In genomic region chr1:131074524-131074938, GRCm38 (mm10) we compare ENCODE assay signal across 9 mouse cellular contexts. TPM values are rescaled to one million over a fixed set of nuclear protein-coding genes. Genes with fewer than 3 reads are reported as not detected.
DNase-seq lines count a peak whose midpoint lies in the region; ATAC-seq and TF ChIP-seq lines count a peak whose summit lies in the region.
"Had no signal": no experiment of that assay in that cellular context is flagged by ENCODE, and none has a peak within 500 bp of the region (broad histone marks: within the 10 kb centered on the region; RNA-seq: fewer than 3 reads in every experiment).

No protein-coding gene starts in this region.

- ATAC-seq in frontal cortex, adult (ENCODE audit: low TSS enrichment), result peak; percentile 79
- ATAC-seq: Patski had no signal

- no peak overlapping the region for H3K4me3 ChIP-seq in olfactory bulb, adult 2 months (ENCODE audit: insufficient read depth, low read depth, low read length)

- no peak for TF ChIP-seq CTCF in olfactory bulb, adult 2 months (IDR thresholded peaks at IDR 0.05; ENCODE audit: insufficient read depth, low read depth, low read length)

- H3K4me1 ChIP-seq in olfactory bulb, adult 2 months (ENCODE audit: control insufficient read depth, insufficient read depth, low read length), result peaks cover 20% of the 10 kb centered on the region

- 30% methylated on average over 8 of the region's 8 CpGs for WGBS in olfactory bulb, adult 2 months

- DNase-seq in layer of hippocampus, adult 18-20 months (ENCODE audit: low spot score in 2 of 2), result peak; percentile 48 to 62
- no peak for DNase-seq in layer of hippocampus, adult 9-10 months (ENCODE audit: low spot score)
- peak; percentile 59 to 82 for DNase-seq in left cerebral cortex, adult 9 months (ENCODE audit: low spot score in 2 of 2)
- DNase-seq in thymus, postnatal 10 days (ENCODE audit: low spot score in 2 of 2), result no peak
- no peak for DNase-seq in thymus, postnatal 36 days
- no peak for DNase-seq in T-cell, adult 2 months (ENCODE audit: low spot score)

- peak overlapping the region; percentile 62 for H3K27ac ChIP-seq in olfactory bulb, adult 2 months (ENCODE audit: insufficient read depth, low read depth, low read length)

- TF ChIP-seq POLR2A in olfactory bulb, adult 2 months (IDR thresholded peaks at IDR 0.05; ENCODE audit: insufficient read depth, low read depth, low read length), result no peak

RNA-seq across cellular contexts. Expression of gene Mapkapk2, which starts 23.1 kb away (rescaled TPM):
- 10 to 100 TPM; 32.2 to 33.8 TPM for total RNA-seq in layer of hippocampus, adult 18-20 months (2021)
- not detected in 2 replicates for polyA plus RNA-seq in olfactory bulb, adult 2 months (2012; ENCODE audit: insufficient read depth, insufficient read length, low replicate concordance, missing spikeins)

RNA-seq across cellular contexts. Expression of gene Il10, which starts 54.9 kb away (rescaled TPM):
- not detected for total RNA-seq in layer of hippocampus, adult 18-20 months (2021)
- not detected in 2 replicates for polyA plus RNA-seq in olfactory bulb, adult 2 months (2012; ENCODE audit: insufficient read depth, insufficient read length, low replicate concordance, missing spikeins)

Comparison
In these comparisons a context has a peak if more than half of its experiments do, and no peak if none do; other contexts are left out.
1. DNase-seq: peak in layer of hippocampus, adult 18-20 months (2 of 2) and left cerebral cortex, adult 9 months (2 of 2); none in layer of hippocampus, adult 9-10 months (single experiment), thymus, postnatal 10 days (0 of 2), thymus, postnatal 36 days (0 of 2) and T-cell, adult 2 months (single experiment).